Mouse (Mus musculus): ENCODE data around the gene Foxp1. TPM values are rescaled to one million over a fixed set of nuclear protein-coding genes. Genes with fewer than 3 reads are reported as not detected.

The Foxp1 gene
- polyA plus RNA-seq, 2 experiments, result 7.9 to 10.6 TPM

- Histone ChIP-seq H3K36me3 (replicated peaks; ENCODE audit: control insufficient read depth, insufficient read depth, low read depth) (no peaks in the 10 kb centered on the region), H3K27ac (no peak overlapping the region), H3K4me1 (replicated peaks; ENCODE audit: control insufficient read depth in 2 of 2, insufficient read depth in 2 of 2, low read length in 1 of 2) (peaks cover 0 to 2% of the 10 kb centered on the region in 2 experiments; a peak in 1 of 4 replicates), H3K4me2 (ENCODE audit: low read depth) (no peak overlapping the region), H3K9ac (replicated peaks) (no peak overlapping the region), H3K27me3 (ENCODE audit: control insufficient read depth, insufficient read depth, low read length) (no peaks in the 10 kb centered on the region), H3K4me3 (ENCODE audit: insufficient read depth in 1 of 2, low read depth in 2 of 2, low read length in 2 of 2) (no peak overlapping the region), H3K9me3 (ENCODE audit: control insufficient read depth, low read length) (no peaks in the 10 kb centered on the region)
- WGBS (ENCODE audit: insufficient replicate concordance), result 84% methylated on average over 7 of the region's 7 CpGs
- ATAC-seq (ENCODE audit: insufficient read depth) (no peak), DNase-seq (ENCODE audit: low read depth in 3 of 3, low spot score in 3 of 3) (no peak)
- TF ChIP-seq CTCF (IDR thresholded peaks at IDR 0.05; ENCODE audit: low read depth) (no peak), EP300 (IDR thresholded peaks at IDR 0.05; ENCODE audit: low read depth) (no peak)
Observed at GRCm38 (mm10) chr6:99217155-99217554, 305.4 kb downstream of the Foxp1 start.

GRCm38 (mm10) chr6:99212461-99212860, 310.1 kb downstream of the Foxp1 start:
- Histone ChIP-seq H3K4me3 (ENCODE audit: insufficient read depth in 1 of 2, low read depth in 2 of 2, low read length in 2 of 2) (no peak overlapping the region), H3K4me1 (replicated peaks; ENCODE audit: control insufficient read depth in 2 of 2, insufficient read depth in 2 of 2, low read length in 1 of 2) (peaks cover 0 to 9% of the 10 kb centered on the region in 2 experiments; a peak in 2 of 4 replicates), H3K36me3 (replicated peaks; ENCODE audit: control insufficient read depth, insufficient read depth, low read depth) (no peaks in the 10 kb centered on the region), H3K9me3 (ENCODE audit: control insufficient read depth, low read length) (no peaks in the 10 kb centered on the region), H3K4me2 (ENCODE audit: low read depth) (no peak overlapping the region), H3K27me3 (ENCODE audit: control insufficient read depth, insufficient read depth, low read length) (no peaks in the 10 kb centered on the region), H3K9ac (replicated peaks) (no peak overlapping the region), H3K27ac (no peak overlapping the region)
- TF ChIP-seq EP300 (IDR thresholded peaks at IDR 0.05; ENCODE audit: low read depth), result no peak
- TF ChIP-seq CTCF (IDR thresholded peaks at IDR 0.05; ENCODE audit: low read depth), result no peak
- DNase-seq (ENCODE audit: low read depth in 3 of 3, low spot score in 3 of 3), result no peak
- WGBS (ENCODE audit: insufficient replicate concordance), result 62% methylated on average over 4 of the region's 4 CpGs
- ATAC-seq (ENCODE audit: insufficient read depth), result no peak

- 52% methylated on average over 5 of the region's 5 CpGs for WGBS (ENCODE audit: insufficient replicate concordance)
- ATAC-seq (ENCODE audit: insufficient read depth) (no peak), DNase-seq (ENCODE audit: low read depth in 3 of 3, low spot score in 3 of 3) (peak in 1 of 3 experiments; percentile 14)
- no peak for TF ChIP-seq CTCF (IDR thresholded peaks at IDR 0.05; ENCODE audit: low read depth)
- Histone ChIP-seq H3K27me3 (ENCODE audit: control insufficient read depth, insufficient read depth, low read length) (no peaks in the 10 kb centered on the region), H3K4me3 (ENCODE audit: insufficient read depth in 1 of 2, low read depth in 2 of 2, low read length in 2 of 2) (no peak overlapping the region), H3K4me1 (replicated peaks; ENCODE audit: control insufficient read depth in 2 of 2, insufficient read depth in 2 of 2, low read length in 1 of 2) (peaks cover 0 to 12% of the 10 kb centered on the region in 2 experiments; a peak in 2 of 4 replicates), H3K36me3 (replicated peaks; ENCODE audit: control insufficient read depth, insufficient read depth, low read depth) (no peaks in the 10 kb centered on the region), H3K27ac (no peak overlapping the region), H3K9ac (replicated peaks) (no peak overlapping the region), H3K9me3 (ENCODE audit: control insufficient read depth, low read length) (no peaks in the 10 kb centered on the region), H3K4me2 (ENCODE audit: low read depth) (no peak overlapping the region)
Observed at GRCm38 (mm10) chr6:99211663-99212333, 310.7 kb downstream of the Foxp1 start.

GRCm38 (mm10) chr6:99210161-99210560, 312.4 kb downstream of the Foxp1 start:
- DNase-seq (ENCODE audit: low read depth in 3 of 3, low spot score in 3 of 3) (no peak), ATAC-seq (ENCODE audit: insufficient read depth) (no peak)
- no peaks in the 10 kb centered on the region for H3K9me3 ChIP-seq (ENCODE audit: control insufficient read depth, low read length)
- no peak overlapping the region for H3K4me2 ChIP-seq (ENCODE audit: low read depth)
- H3K4me1 ChIP-seq (replicated peaks; ENCODE audit: control insufficient read depth in 2 of 2, insufficient read depth in 2 of 2, low read length in 1 of 2), result peaks cover 4 to 21% of the 10 kb centered on the region in 2 experiments; a peak in 2 of 4 replicates
- 64% methylated on average over 7 of the region's 7 CpGs for WGBS (ENCODE audit: insufficient replicate concordance)
- H3K9ac ChIP-seq (replicated peaks), result no peak overlapping the region
- H3K27me3 ChIP-seq (ENCODE audit: control insufficient read depth, insufficient read depth, low read length), result no peaks in the 10 kb centered on the region
- no peak for TF ChIP-seq EP300 (IDR thresholded peaks at IDR 0.05; ENCODE audit: low read depth)
- TF ChIP-seq CTCF (IDR thresholded peaks at IDR 0.05; ENCODE audit: low read depth), result no peak
- H3K4me3 ChIP-seq (ENCODE audit: insufficient read depth in 1 of 2, low read depth in 2 of 2, low read length in 2 of 2), result no peak overlapping the region
- no peak overlapping the region for H3K27ac ChIP-seq
- no peaks in the 10 kb centered on the region for H3K36me3 ChIP-seq (replicated peaks; ENCODE audit: control insufficient read depth, insufficient read depth, low read depth)

GRCm38 (mm10) chr6:99207226-99207885, 315.2 kb downstream of the Foxp1 start:
- 50% methylated on average over 6 of the region's 6 CpGs for WGBS (ENCODE audit: insufficient replicate concordance)
- no peak overlapping the region for H3K27ac ChIP-seq

More at GRCm38 (mm10) chr6:99207226-99207885, 315.2 kb downstream of the Foxp1 start:
- Histone ChIP-seq H3K4me2 (ENCODE audit: low read depth) (no peak overlapping the region), H3K4me3 (ENCODE audit: insufficient read depth in 1 of 2, low read depth in 2 of 2, low read length in 2 of 2) (no peak overlapping the region), H3K27me3 (ENCODE audit: control insufficient read depth, insufficient read depth, low read length) (no peaks in the 10 kb centered on the region), H3K36me3 (replicated peaks; ENCODE audit: control insufficient read depth, insufficient read depth, low read depth) (no peaks in the 10 kb centered on the region), H3K9me3 (ENCODE audit: control insufficient read depth, low read length) (no peaks in the 10 kb centered on the region), H3K9ac (replicated peaks) (no peak overlapping the region), H3K4me1 (replicated peaks; ENCODE audit: control insufficient read depth in 2 of 2, insufficient read depth in 2 of 2, low read length in 1 of 2) (peaks cover 4 to 33% of the 10 kb centered on the region in 2 experiments; a peak in 2 of 4 replicates)
- ATAC-seq (ENCODE audit: insufficient read depth), result no peak
- no peak for TF ChIP-seq CTCF (IDR thresholded peaks at IDR 0.05; ENCODE audit: low read depth)
- TF ChIP-seq EP300 (IDR thresholded peaks at IDR 0.05; ENCODE audit: low read depth), result no peak
- DNase-seq (ENCODE audit: low read depth in 3 of 3, low spot score in 3 of 3), result no peak
